Mouse (Mus musculus): Measurements from ENCODE around the gene Cd151.

- TF ChIP-seq POLR2A (IDR thresholded peaks at IDR 0.05; ENCODE audit: low read depth, low read length): no peak; the same call in 1 of the 2 replicates
- TF ChIP-seq CTCF (IDR thresholded peaks at IDR 0.05; ENCODE audit: borderline replicate concordance, insufficient read depth, low read length): no peak
These were observed 951 bp downstream of the Cd151 start for GRCm38 (mm10) chr7:141468164-141468521.
